Mouse (Mus musculus) intestine, embryonic 14.5 days (tissue): ENCODE data around the gene Hacd1. TPM values are rescaled to one million over a fixed set of nuclear protein-coding genes. Genes with fewer than 3 reads are reported as not detected.

Experiments used
- ATAC-seq: fragments of 200-750 bp; cut with Nextera tagmentation; replicated peaks from 2 replicates; pipeline ENCODE4 v1.8.0; 2017; ENCODE audit warnings: low read depth, moderate number of reproducible peaks, moderate TSS enrichment, moderate library complexity; ENCODE audit not compliant: low FRiP score, low TSS enrichment
- DNase-seq: peaks from one replicate; pipeline ENCODE4 v3.0.0-alpha.2; 2018; ENCODE audit warnings: low spot score
- H3K27ac ChIP-seq: fragments of 300-500 bp; sonication (generic); 2 replicates; pipeline ENCODE4 v1.5.1; 2014; ENCODE audit warnings: low read depth, mild to moderate bottlenecking, control low read depth
- H3K27me3 ChIP-seq: fragments of 300-500 bp; sonication (generic); replicated peaks from 2 replicates; pipeline ENCODE4 v1.6.1; 2014; ENCODE audit warnings: low read length, control low read depth; ENCODE audit not compliant: control insufficient read depth, insufficient read depth
- H3K36me3 ChIP-seq: fragments of 300-500 bp; sonication (generic); 2 replicates; pipeline ENCODE4 v1.6.1; 2014; ENCODE audit warnings: low read length, control low read depth; ENCODE audit not compliant: control insufficient read depth, insufficient read depth
- H3K4me1 ChIP-seq: fragments of 300-500 bp; sonication (generic); replicated peaks from 2 replicates; pipeline ENCODE4 v1.6.1; 2014; ENCODE audit warnings: low read length, control low read depth, mixed read lengths; ENCODE audit not compliant: control insufficient read depth, insufficient read depth
- H3K4me2 ChIP-seq: fragments of 300-500 bp; sonication (generic); 2 replicates; pipeline ENCODE4 v1.6.1; 2014; ENCODE audit warnings: low read length
- H3K4me3 ChIP-seq: fragments of 300-500 bp; sonication (generic); 2 replicates; pipeline ENCODE4 v1.5.1; 2014; ENCODE audit warnings: low read depth, low read length, control low read depth, mixed read lengths
- H3K9ac ChIP-seq: fragments of 300-500 bp; sonication (generic); 2 replicates; pipeline ENCODE4 v1.6.1; 2014; ENCODE audit warnings: mild to moderate bottlenecking, low read length
- H3K9me3 ChIP-seq: fragments of 300-500 bp; sonication (generic); 2 replicates; pipeline ENCODE4 v1.6.1; 2016; ENCODE audit warnings: low read length, control low read depth; ENCODE audit not compliant: control insufficient read depth
- WGBS: fragments of 180-500 bp; shearing (Covaris S2); extraction: QIAGEN DNeasy Blood & Tissue Kit; methylation state at CpG from one replicate; pipeline ENCODE4 v1.1.7; 2014; 5-methylcytosine and 5-hydroxymethylcytosine counted together
- polyA plus RNA-seq: library from polyadenylated mRNA; unstranded; fragments of >200 nt; fragmentation: Nextera tagmentation; extraction: Ambion mirVana; gene quantifications from 2 replicates; pipeline ENCODE4 v1.2.1, GENCODE M21; 2014

Gene Hacd1
- polyA plus RNA-seq, 1 experiment from 2014 or later = 135 TPM

DNA sequence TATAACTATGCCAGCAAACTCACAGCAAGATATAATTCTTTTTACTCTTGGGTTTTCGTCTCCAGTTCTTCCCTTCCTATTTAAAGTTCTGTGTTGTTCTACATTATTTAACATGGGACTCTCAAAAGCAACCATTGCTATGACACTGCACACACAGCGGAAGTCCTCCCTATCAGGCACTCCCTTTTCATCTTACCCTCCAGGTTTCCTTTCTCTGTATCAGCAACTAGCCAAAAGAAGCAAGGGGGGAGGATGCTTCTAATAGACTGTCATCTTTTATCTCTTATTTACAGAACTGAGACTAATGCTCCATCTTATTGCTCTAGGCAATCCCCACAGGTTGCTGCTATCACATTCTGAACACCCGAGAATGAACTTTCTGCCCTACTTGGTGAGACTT lies 120.6 kb downstream of the Hacd1 start:
- Histone ChIP-seq H3K4me3 (no peak overlapping the region), H3K36me3 (no peaks in the 10 kb centered on the region), H3K9ac (no peak overlapping the region), H3K9me3 (no peaks in the 10 kb centered on the region), H3K4me2 (no peak overlapping the region), H3K27ac (no peak overlapping the region), H3K27me3 (no peaks in the 10 kb centered on the region), H3K4me1 (no peaks in the 10 kb centered on the region)
- no peak for DNase-seq
- WGBS = 72% methylated on average over 3 of the region's 3 CpGs
- ATAC-seq = no peak

DNA sequence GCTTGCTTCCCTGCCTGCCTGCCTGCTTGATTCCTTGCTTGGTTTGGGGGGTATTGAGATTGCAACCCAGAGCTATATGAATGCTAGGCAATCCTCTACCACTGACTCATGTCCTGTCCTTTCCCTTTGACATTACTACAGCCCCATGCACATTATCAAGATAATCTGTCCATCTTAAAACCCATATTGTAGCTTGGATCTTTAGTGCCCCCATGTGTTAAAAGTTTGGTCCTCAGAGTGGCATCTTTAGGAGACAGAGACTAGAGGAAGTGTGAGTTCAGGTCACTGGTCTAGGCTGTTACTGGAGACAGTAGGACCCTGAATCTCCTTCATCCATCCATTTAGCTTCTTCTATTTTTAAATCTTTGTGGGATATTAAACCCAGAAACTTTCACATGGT lies 123.7 kb downstream of the Hacd1 start:
- H3K4me3 ChIP-seq = no peak overlapping the region
- no peak for ATAC-seq
- no peaks in the 10 kb centered on the region for H3K36me3 ChIP-seq
- H3K4me2 ChIP-seq = no peak overlapping the region
- no peaks in the 10 kb centered on the region for H3K27me3 ChIP-seq
- H3K4me1 ChIP-seq = no peaks in the 10 kb centered on the region
- H3K9ac ChIP-seq = no peak overlapping the region
- no peak for DNase-seq
- H3K27ac ChIP-seq = no peak overlapping the region
- H3K9me3 ChIP-seq = no peaks in the 10 kb centered on the region

DNA sequence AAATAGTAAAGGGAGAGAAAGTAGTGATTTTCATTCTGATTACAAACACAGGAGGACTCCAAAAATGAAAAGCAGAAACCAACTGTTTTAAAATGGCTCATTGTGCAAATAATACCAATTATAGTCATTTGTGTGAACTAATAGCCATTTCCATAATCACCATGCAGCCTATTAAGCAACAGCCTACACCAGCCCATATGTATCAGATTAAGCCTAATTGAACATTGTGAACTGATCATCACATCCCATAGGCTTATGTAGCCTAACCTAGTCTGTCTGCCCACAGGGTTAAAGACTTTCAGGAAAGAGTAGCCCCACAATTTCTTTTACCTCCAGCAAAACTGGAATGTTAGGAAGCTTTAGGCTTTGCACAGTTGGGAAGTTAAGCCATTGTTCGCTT lies 125.2 kb downstream of the Hacd1 start:
- Histone ChIP-seq H3K9me3 (no peaks in the 10 kb centered on the region), H3K9ac (no peak overlapping the region), H3K27me3 (no peaks in the 10 kb centered on the region), H3K4me3 (no peak overlapping the region), H3K4me2 (no peak overlapping the region), H3K27ac (no peak overlapping the region), H3K4me1 (no peaks in the 10 kb centered on the region), H3K36me3 (no peaks in the 10 kb centered on the region)
- DNase-seq (no peak), ATAC-seq (no peak)
- WGBS = 84% methylated on average over 1 of the region's 1 CpGs

GRCm38 (mm10) chr2:13888568-13888967 lies 167.4 kb downstream of the Hacd1 start:
- DNase-seq (no peak), ATAC-seq (no peak)

DNA sequence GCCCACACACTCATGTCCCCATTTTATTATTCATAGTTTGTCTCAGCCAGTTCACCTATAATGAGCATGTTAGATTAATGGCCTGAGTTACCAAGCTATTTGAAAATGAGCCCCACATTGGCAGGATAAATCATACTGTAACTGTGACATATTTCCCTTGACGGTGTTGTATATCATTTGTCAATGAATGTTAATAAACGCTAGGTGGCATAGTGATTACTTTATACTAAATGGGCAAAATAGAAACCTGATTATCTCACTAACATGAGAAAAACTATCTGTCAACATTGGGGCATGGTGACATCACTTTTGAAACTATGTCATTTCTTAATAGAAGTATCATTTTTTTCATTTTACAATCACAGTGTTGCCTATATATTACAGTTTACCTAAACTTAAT lies 198.5 kb downstream of the Hacd1 start:
- Histone ChIP-seq H3K9ac (no peak overlapping the region), H3K4me3 (no peak overlapping the region), H3K27ac (no peak overlapping the region), H3K4me1 (no peaks in the 10 kb centered on the region), H3K9me3 (no peaks in the 10 kb centered on the region), H3K4me2 (no peak overlapping the region), H3K27me3 (no peaks in the 10 kb centered on the region), H3K36me3 (no peaks in the 10 kb centered on the region)
- WGBS = 53% methylated on average over 2 of the region's 2 CpGs
- no peak for DNase-seq
- no peak for ATAC-seq

More at GRCm38 (mm10) chr2:13888568-13888967, 167.4 kb downstream of the Hacd1 start:
- H3K4me1 ChIP-seq = no peaks in the 10 kb centered on the region
- H3K4me3 ChIP-seq = no peak overlapping the region
- H3K36me3 ChIP-seq = no peaks in the 10 kb centered on the region
- H3K4me2 ChIP-seq = no peak overlapping the region
- no peak overlapping the region for H3K9ac ChIP-seq
- H3K27me3 ChIP-seq = no peaks in the 10 kb centered on the region
- no peak overlapping the region for H3K27ac ChIP-seq
- no peaks in the 10 kb centered on the region for H3K9me3 ChIP-seq

- Histone ChIP-seq H3K4me2 (no peak overlapping the region), H3K27ac (no peak overlapping the region), H3K36me3 (no peaks in the 10 kb centered on the region), H3K9me3 (no peaks in the 10 kb centered on the region), H3K4me3 (no peak overlapping the region), H3K27me3 (no peaks in the 10 kb centered on the region), H3K9ac (no peak overlapping the region), H3K4me1 (no peaks in the 10 kb centered on the region)
- 65% methylated on average over 3 of the region's 3 CpGs for WGBS
- ATAC-seq (no peak), DNase-seq (no peak)
These were observed 200.4 kb downstream of the Hacd1 start for GRCm38 (mm10) chr2:13855510-13855909.

DNA sequence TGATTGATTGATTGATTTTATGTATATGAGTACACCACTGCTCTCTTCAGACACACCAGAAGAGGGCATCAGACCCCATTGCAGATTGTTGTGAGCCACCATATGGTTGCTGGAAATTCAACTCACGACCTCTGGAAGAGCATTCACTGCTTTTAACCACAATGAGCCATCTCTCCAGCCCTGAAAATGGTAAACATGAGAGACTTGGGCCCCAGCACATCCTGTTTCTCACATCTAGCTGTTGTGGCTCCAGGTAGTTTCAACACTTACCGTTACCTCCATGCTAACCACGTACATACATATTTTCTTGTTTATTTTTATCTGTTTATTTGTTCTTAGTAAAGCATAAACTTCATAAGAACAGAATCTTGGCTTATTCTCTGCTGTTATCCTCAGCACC lies 219.6 kb downstream of the Hacd1 start:
- WGBS = 72% methylated on average over 3 of the region's 3 CpGs
- Histone ChIP-seq H3K4me3 (no peak overlapping the region), H3K27me3 (no peaks in the 10 kb centered on the region), H3K27ac (no peak overlapping the region), H3K36me3 (no peaks in the 10 kb centered on the region), H3K4me1 (no peaks in the 10 kb centered on the region), H3K4me2 (no peak overlapping the region), H3K9me3 (no peaks in the 10 kb centered on the region), H3K9ac (no peak overlapping the region)
- no peak for ATAC-seq
- no peak for DNase-seq

DNA sequence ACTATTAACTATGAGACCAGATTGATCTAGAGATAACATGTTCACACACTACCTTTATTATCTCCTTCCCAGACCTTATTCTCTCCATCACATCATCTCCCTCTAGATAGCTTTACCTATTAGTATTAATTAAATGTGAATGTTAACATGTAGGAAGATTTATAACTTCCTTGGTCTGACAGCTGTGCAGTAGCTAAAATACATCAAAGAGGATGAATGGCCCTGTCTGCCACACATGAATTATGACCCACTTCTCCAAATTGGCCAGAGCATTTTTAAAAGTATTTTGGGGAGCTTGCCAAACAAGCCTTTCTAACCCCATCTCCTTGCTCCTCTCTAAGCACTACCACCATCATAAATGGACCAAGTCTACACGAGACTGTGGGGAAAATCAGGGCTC lies 220.9 kb downstream of the Hacd1 start:
- Histone ChIP-seq H3K27me3 (no peaks in the 10 kb centered on the region), H3K4me1 (no peaks in the 10 kb centered on the region), H3K9ac (no peak overlapping the region), H3K9me3 (no peaks in the 10 kb centered on the region), H3K27ac (no peak overlapping the region), H3K36me3 (no peaks in the 10 kb centered on the region), H3K4me3 (no peak overlapping the region), H3K4me2 (no peak overlapping the region)
- 47% methylated on average over 1 of the region's 1 CpGs for WGBS
- DNase-seq (no peak), ATAC-seq (no peak)

- H3K4me1 ChIP-seq = no peaks in the 10 kb centered on the region
- no peak overlapping the region for H3K27ac ChIP-seq
- no peaks in the 10 kb centered on the region for H3K9me3 ChIP-seq
- no peak for ATAC-seq
- no peak overlapping the region for H3K4me2 ChIP-seq
- H3K36me3 ChIP-seq = no peaks in the 10 kb centered on the region
- no peak overlapping the region for H3K4me3 ChIP-seq
- WGBS = 83% methylated on average over 2 of the region's 2 CpGs
- no peaks in the 10 kb centered on the region for H3K27me3 ChIP-seq
- DNase-seq = no peak
- H3K9ac ChIP-seq = no peak overlapping the region
These were observed 239.3 kb downstream of the Hacd1 start for GRCm38 (mm10) chr2:13816645-13817044.
